Mouse (Mus musculus) lung, adult 2 months (tissue): Measurements from ENCODE around the gene Slc22a8.

Source experiments
- CTCF ChIP-seq: fragments of 200-500 bp; IDR thresholded peaks from 2 replicates; pipeline ENCODE4 v1.5.1; 2011; ENCODE audit warnings: mild to moderate bottlenecking, low read length, control low read depth; ENCODE audit not compliant: insufficient read depth
- POLR2A ChIP-seq: fragments of 200-500 bp; IDR thresholded peaks from 2 replicates; pipeline ENCODE4 v1.6.1; 2011; ENCODE audit warnings: low read depth, mild to moderate bottlenecking, control low read depth, low read length, borderline replicate concordance; ENCODE audit errors: extremely low read depth

DNA sequence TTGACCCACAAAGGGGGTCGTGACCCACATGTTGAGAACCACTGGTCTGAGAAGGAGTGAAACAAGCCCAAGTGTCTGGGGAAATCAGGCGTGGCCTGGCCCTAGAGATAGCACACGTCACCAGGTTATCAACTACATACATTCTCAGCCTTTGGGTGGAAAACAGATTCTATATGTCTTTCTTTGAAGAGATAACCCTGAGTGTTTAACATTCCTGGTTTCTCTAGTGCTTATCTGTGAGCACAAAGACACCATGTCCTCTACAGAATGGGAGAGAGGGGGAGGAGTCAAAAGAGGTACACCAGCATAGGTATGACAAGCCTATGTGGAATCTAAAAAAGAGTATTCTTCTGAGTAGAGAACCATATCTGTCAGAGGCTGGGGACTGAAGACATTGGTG, 11.9 kb downstream of the Slc22a8 start:
- TF ChIP-seq CTCF: no peak
- no peak for TF ChIP-seq POLR2A
